Mouse (Mus musculus): Measurements from ENCODE around the gene Mrtfb.

GRCm38 (mm10) chr16:13246855-13247254, 9.4 kb upstream of the Mrtfb start:
- TF ChIP-seq CTCF (IDR thresholded peaks at IDR 0.05; ENCODE audit: control insufficient read depth, insufficient read depth, insufficient replicate concordance, low read depth, low read length) (no peak), POLR2A (IDR thresholded peaks at IDR 0.05; ENCODE audit: control insufficient read depth, low read depth, low read length) (no peak)
